Mouse (Mus musculus) liver, adult 2 months (tissue): Measurements from ENCODE around the gene Lrrc74b. TPM values are rescaled to one million over a fixed set of nuclear protein-coding genes. Genes with fewer than 3 reads are reported as not detected.

Experiments
- DNase-seq: peaks from one replicate; pipeline ENCODE4 v3.0.0-alpha.2; 2011; ENCODE audit warnings: low read depth, low spot score; ENCODE audit errors: extremely low read depth
- H3K27ac ChIP-seq: fragments of 200-500 bp; replicated peaks from 2 replicates; pipeline ENCODE4 v1.5.1; 2012; ENCODE audit warnings: low read depth, mild to moderate bottlenecking, control low read depth, inconsistent platforms, low read length; ENCODE audit not compliant: insufficient read depth
- H3K27me3 ChIP-seq: fragments of 200-500 bp; 2 replicates; pipeline ENCODE4 v1.6.1; 2012; ENCODE audit warnings: mild to moderate bottlenecking, moderate library complexity, low read length, inconsistent platforms; ENCODE audit not compliant: control insufficient read depth, insufficient read depth
- H3K36me3 ChIP-seq: fragments of 200-500 bp; 2 replicates; pipeline ENCODE4 v1.6.1; 2012; ENCODE audit warnings: low read length, inconsistent platforms; ENCODE audit not compliant: control insufficient read depth, insufficient read depth
- H3K4me1 ChIP-seq: fragments of 200-500 bp; 2 replicates; pipeline ENCODE4 v1.6.1; 2011; ENCODE audit warnings: low read length; ENCODE audit not compliant: control insufficient read depth, insufficient read depth
- H3K4me3 ChIP-seq: fragments of 200-500 bp; 2 replicates; pipeline ENCODE4 v1.5.1; 2011; ENCODE audit warnings: low read depth, mild to moderate bottlenecking, control low read depth, low read length, moderate library complexity; ENCODE audit not compliant: insufficient read depth
- H3K79me2 ChIP-seq: fragments of 200-500 bp; 2 replicates; pipeline ENCODE4 v1.6.1; 2012; ENCODE audit warnings: inconsistent platforms, mild to moderate bottlenecking, low read length, moderate library complexity; ENCODE audit not compliant: control insufficient read depth, insufficient read depth
- H3K9ac ChIP-seq: fragments of 200-500 bp; 2 replicates; pipeline ENCODE4 v1.6.1; 2012; ENCODE audit warnings: low read depth, mild to moderate bottlenecking, control low read depth, inconsistent platforms, low read length
- CTCF ChIP-seq: fragments of 200-500 bp; IDR thresholded peaks from 2 replicates; pipeline ENCODE4 v1.5.1; 2011; ENCODE audit warnings: low read depth, low read length, control low read depth
- POLR2A ChIP-seq: fragments of 200-500 bp; IDR thresholded peaks from 2 replicates; pipeline ENCODE4 v1.6.1; 2011; ENCODE audit warnings: low read length, control low read depth; ENCODE audit not compliant: insufficient read depth; ENCODE audit errors: extremely low read depth
- WGBS: fragments of 180-500 bp; shearing (Covaris S2); methylation state at CpG from one replicate; pipeline ENCODE4 v1.1.7; 2018; 5-methylcytosine and 5-hydroxymethylcytosine counted together
- polyA plus RNA-seq: library from polyadenylated mRNA; depleted of rRNA; stranded (reverse); fragments of >200 nt; gene quantifications from 2 replicates; pipeline ENCODE4 v1.2.3, GENCODE M21; 2012; rRNA removed
- total RNA-seq: library from RNA; depleted of rRNA; stranded (reverse); fragments of >200 nt; gene quantifications from 2 replicates; pipeline ENCODE4 v1.2.3, GENCODE M21; 2014; rRNA removed

Lrrc74b gene
- total and polyA plus RNA-seq, 2 experiments = not detected

DNA sequence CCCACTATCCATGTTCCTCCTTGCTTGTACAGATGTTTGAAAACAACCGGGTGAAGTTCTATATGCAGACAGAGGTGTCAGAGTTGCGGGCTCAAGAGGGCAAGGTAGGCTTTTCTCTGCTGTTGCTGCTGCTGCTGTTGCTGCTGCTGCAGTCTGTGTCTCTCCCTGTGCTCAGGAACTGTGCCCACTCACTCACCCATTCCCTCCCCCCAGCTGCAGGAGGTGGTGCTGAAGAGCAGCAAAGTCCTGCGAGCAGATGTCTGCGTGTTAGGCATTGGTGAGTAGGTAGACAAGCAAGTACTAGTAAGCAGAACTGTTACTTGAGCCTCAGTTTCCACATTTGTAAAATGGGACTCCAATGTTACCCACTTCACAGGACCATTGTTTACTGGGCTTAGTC, 58.4 kb downstream of the Lrrc74b start:
- H3K79me2 ChIP-seq = no peaks in the 10 kb centered on the region
- TF ChIP-seq CTCF (no peak), POLR2A (no peak)
- H3K4me1 ChIP-seq = no peaks in the 10 kb centered on the region
- WGBS = 72% methylated on average over 4 of the region's 4 CpGs
- H3K27ac ChIP-seq = no peak overlapping the region
- no peaks in the 10 kb centered on the region for H3K36me3 ChIP-seq
- no peaks in the 10 kb centered on the region for H3K27me3 ChIP-seq
- no peak overlapping the region for H3K4me3 ChIP-seq
- H3K9ac ChIP-seq = no peak overlapping the region
- DNase-seq = no peak

DNA sequence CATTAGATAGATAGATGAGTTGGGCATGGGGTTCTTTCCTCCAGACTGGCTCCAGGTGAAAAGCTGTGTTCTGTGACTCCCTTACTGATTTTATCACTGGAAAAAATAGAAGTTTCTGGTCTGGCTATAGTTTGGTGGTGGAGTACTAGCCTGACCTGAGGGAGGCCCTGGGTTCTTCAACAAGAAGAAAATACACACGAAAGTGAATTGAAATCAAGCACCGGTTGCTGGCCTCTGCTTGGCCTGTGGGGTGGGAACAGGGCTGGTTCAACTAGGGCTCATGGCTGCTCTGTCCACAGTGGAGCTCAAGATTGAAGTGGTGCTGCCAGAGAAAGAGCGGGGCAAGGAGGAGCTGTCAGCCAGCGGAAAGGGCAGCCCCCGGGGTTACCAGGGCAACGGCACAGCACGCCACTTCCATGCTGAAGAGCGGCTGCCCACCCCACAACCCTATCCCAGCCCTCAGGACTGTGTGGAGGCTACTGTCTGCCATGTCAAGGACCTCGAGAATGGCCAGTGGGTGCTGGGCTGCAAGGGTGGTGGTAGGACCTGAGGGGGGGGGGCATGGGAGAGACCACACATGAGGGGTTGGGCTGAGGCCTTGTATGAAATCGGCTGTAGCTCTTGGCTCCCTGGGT, 61.7 kb downstream of the Lrrc74b start:
- Histone ChIP-seq H3K27ac (no peak overlapping the region), H3K36me3 (no peaks in the 10 kb centered on the region), H3K9ac (no peak overlapping the region), H3K27me3 (no peaks in the 10 kb centered on the region), H3K4me3 (no peak overlapping the region), H3K79me2 (no peaks in the 10 kb centered on the region), H3K4me1 (no peaks in the 10 kb centered on the region; the same call in 1 of the 2 replicates)
- no peak for DNase-seq
- WGBS = 84% methylated on average over 10 of the region's 10 CpGs
- TF ChIP-seq CTCF (no peak), POLR2A (no peak)

DNA sequence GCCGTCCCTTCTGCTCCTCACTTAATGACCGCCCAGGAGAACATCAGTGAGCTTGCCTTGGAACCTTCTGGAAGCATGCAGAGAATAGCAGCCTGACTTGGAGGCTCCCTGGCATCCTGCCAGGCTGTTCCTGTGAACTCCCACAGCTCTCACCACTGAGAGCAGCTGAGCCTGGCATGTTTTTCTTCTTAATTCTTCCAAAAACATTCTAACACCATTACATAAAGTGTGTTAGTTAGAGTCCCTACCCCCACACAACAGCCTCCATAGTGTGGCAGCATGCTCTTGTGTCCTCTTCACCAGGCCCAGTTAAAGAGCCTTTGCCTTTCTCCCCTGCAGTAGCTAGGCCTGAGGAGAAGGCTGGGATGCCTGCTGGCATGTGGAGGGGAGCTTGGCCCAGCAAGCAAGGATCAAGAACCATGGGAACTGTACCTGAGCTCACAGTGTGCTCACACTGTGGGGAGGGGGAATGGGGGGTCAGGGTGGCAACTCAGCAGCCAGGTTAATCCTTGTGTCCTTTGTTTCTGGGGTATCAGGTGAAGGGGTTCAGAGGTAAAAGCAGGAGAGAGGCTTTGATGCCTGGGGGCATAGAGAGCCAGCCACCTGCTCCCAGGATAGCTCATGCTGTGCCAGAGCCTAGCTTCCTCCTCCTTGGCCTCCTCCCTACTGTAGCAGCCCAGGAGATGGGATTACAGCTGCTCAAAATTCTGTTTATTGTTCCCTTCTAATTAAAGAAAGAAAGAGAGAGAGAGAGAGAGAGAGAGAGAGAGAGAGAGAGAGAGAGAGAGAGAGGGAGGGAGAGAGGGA, 64.3 kb downstream of the Lrrc74b start:
- H3K4me3 ChIP-seq = no peak overlapping the region
- TF ChIP-seq CTCF (no peak), POLR2A (no peak)
- H3K36me3 ChIP-seq = no peaks in the 10 kb centered on the region
- no peaks in the 10 kb centered on the region for H3K27me3 ChIP-seq
- H3K9ac ChIP-seq = no peak overlapping the region
- 78% methylated on average over 2 of the region's 2 CpGs for WGBS
- H3K79me2 ChIP-seq = no peaks in the 10 kb centered on the region
- H3K4me1 ChIP-seq = no peaks in the 10 kb centered on the region; the same call in 1 of the 2 replicates
- no peak for DNase-seq
- H3K27ac ChIP-seq = no peak overlapping the region

Other genes with a start within 250 kb of the Lrrc74b start
- 636 and 666 TPM in 2 replicates for gene Serpind1, start 229.9 kb downstream of the Lrrc74b start, total RNA-seq
- gene Serpind1, start 229.9 kb downstream of the Lrrc74b start, polyA plus RNA-seq = 368 and 398 TPM in 2 replicates
- gene Snap29, start 155.3 kb downstream of the Lrrc74b start, total RNA-seq = 15.9 and 18.8 TPM in 2 replicates
- 3.9 and 4.2 TPM in 2 replicates for gene Snap29, start 155.3 kb downstream of the Lrrc74b start, polyA plus RNA-seq
- gene Pi4ka, start 154.9 kb downstream of the Lrrc74b start, total RNA-seq = 17.9 and 25.8 TPM in 2 replicates
- gene Pi4ka, start 154.9 kb downstream of the Lrrc74b start, polyA plus RNA-seq = 18.0 and 21.4 TPM in 2 replicates
- gene Crkl, start 109.3 kb downstream of the Lrrc74b start, total RNA-seq = 9.6 and 15.2 TPM in 2 replicates
- gene Crkl, start 109.3 kb downstream of the Lrrc74b start, polyA plus RNA-seq = 28.0 and 28.8 TPM in 2 replicates
- 1.4 and 3.7 TPM in 2 replicates for gene Aifm3, start 71.6 kb downstream of the Lrrc74b start, total RNA-seq
- gene Aifm3, start 71.6 kb downstream of the Lrrc74b start, polyA plus RNA-seq = 3.5 and 3.7 TPM in 2 replicates
- 39.0 and 53.0 TPM in 2 replicates for gene Lztr1, start 52.6 kb downstream of the Lrrc74b start, total RNA-seq
- gene Lztr1, start 52.6 kb downstream of the Lrrc74b start, polyA plus RNA-seq = 83.5 and 96.7 TPM in 2 replicates
- 15.1 and 18.8 TPM in 2 replicates for gene Thap7, start 30.1 kb downstream of the Lrrc74b start, total RNA-seq
- gene Thap7, start 30.1 kb downstream of the Lrrc74b start, polyA plus RNA-seq = 47.9 and 49.2 TPM in 2 replicates
- gene P2rx6, start 638 bp upstream of the Lrrc74b start, total RNA-seq = under 0.01 TPM in 1 of 2 replicates, not detected in the other
- gene P2rx6, start 638 bp upstream of the Lrrc74b start, polyA plus RNA-seq = 0.12 TPM in 1 of 2 replicates, not detected in the other
- 0.74 TPM in 2 replicates for gene Slc7a4, start 22.0 kb upstream of the Lrrc74b start, total RNA-seq
- gene Slc7a4, start 22.0 kb upstream of the Lrrc74b start, polyA plus RNA-seq = 1.9 and 5.3 TPM in 2 replicates
- gene Smpd4, start 58.1 kb upstream of the Lrrc74b start, total RNA-seq = 3.6 and 6.0 TPM in 2 replicates
- gene Smpd4, start 58.1 kb upstream of the Lrrc74b start, polyA plus RNA-seq = 15.2 and 26.9 TPM in 2 replicates
- gene Ccdc74a, start 85.2 kb upstream of the Lrrc74b start, total RNA-seq = not detected in 2 replicates
- not detected in 2 replicates for gene Ccdc74a, start 85.2 kb upstream of the Lrrc74b start, polyA plus RNA-seq
- 14.8 and 23.4 TPM in 2 replicates for gene Med15, start 171.6 kb upstream of the Lrrc74b start, total RNA-seq
- 32.6 and 49.7 TPM in 2 replicates for gene Med15, start 171.6 kb upstream of the Lrrc74b start, polyA plus RNA-seq
- 9.7 and 10.2 TPM in 2 replicates for gene Klhl22, start 198.4 kb upstream of the Lrrc74b start, total RNA-seq
- gene Klhl22, start 198.4 kb upstream of the Lrrc74b start, polyA plus RNA-seq = 25.5 and 28.2 TPM in 2 replicates
- 1.8 and 2.3 TPM in 2 replicates for gene Scarf2, start 236.0 kb upstream of the Lrrc74b start, total RNA-seq
- 6.2 and 7.7 TPM in 2 replicates for gene Scarf2, start 236.0 kb upstream of the Lrrc74b start, polyA plus RNA-seq